Mouse (Mus musculus): ENCODE data around the gene Pkd1.
A peak's percentile ranks its signal among the peaks of the same experiment; 100 is the strongest.

DNA sequence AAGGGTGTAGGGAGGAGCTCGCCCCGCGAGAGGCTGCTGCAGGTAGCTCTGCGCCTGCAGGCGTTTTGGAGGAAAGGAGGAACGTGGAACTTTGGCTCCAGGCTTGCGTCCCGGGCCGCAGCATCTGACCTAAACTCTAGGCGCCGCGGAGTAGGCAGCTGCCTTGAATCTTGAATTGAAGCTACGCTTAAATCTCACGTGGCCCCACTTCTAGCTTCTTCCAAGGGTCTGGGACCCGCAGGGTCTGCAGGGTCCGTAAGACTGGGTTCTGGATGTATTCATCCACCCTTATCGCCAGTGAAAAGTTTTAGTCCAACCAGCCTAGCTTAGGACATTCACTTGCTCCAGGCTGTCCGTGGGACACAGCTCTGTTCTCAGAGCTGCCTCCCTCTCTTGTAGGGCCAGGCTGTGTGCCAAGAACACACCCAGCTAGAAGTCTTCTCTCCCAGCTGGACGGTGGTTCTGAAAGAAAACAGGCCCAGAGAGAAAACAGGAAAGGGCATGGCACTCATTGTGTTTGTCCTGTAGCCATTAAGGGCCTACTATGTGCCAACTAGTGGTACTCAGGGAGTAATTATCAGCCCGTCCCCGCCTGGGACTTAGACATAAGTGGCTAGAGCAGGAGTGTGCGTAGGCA is 83.3 kb downstream of the Pkd1 start:
- TF ChIP-seq CHD1 (IDR thresholded peaks at IDR 0.05; ENCODE audit: low read depth, low read length) (no peak), MAFK (IDR thresholded peaks at IDR 0.05; ENCODE audit: insufficient replicate concordance, low read length) (no peak), CTCF (conservative IDR thresholded peaks at IDR 0.05 in 1 of 2, IDR thresholded peaks at IDR 0.05 in 1 of 2; ENCODE audit: low read depth in 2 of 2, low read length in 2 of 2) (no peak), ZKSCAN1 (IDR thresholded peaks at IDR 0.05; ENCODE audit: borderline replicate concordance, low read depth, low read length) (peak; percentile 72), MEF2A (IDR thresholded peaks at IDR 0.05; ENCODE audit: borderline replicate concordance, low read depth, low read length) (no peak), MYC (IDR thresholded peaks at IDR 0.05; ENCODE audit: low read depth, low read length) (no peak), RAD21 (IDR thresholded peaks at IDR 0.05; ENCODE audit: low read depth, low read length) (no peak), ZC3H11A (IDR thresholded peaks at IDR 0.05; ENCODE audit: low read depth, low read length) (no peak), PAX5 (IDR thresholded peaks at IDR 0.05; ENCODE audit: low read length) (no peak), EP300 (IDR thresholded peaks at IDR 0.05; ENCODE audit: low read length) (no peak), ZMIZ1 (IDR thresholded peaks at IDR 0.05; ENCODE audit: low read depth, low read length) (no peak), SMC3 (IDR thresholded peaks at IDR 0.05; ENCODE audit: low read depth, low read length) (no peak)
